Mouse (Mus musculus): ENCODE data around the gene Eml4. TPM values are rescaled to one million over a fixed set of nuclear protein-coding genes. Genes with fewer than 3 reads are reported as not detected.

Gene Eml4
- polyA plus RNA-seq, 1 experiment from 2014 or later = 52.6 TPM

- Histone ChIP-seq H3K4me1 (peaks cover 26% of the 10 kb centered on the region), H3K36me3 (no peaks in the 10 kb centered on the region), H3K27ac (no peak overlapping the region), H3K4me3 (no peak overlapping the region), H3K27me3 (replicated peaks) (no peaks in the 10 kb centered on the region), H3K9ac (no peak overlapping the region), H3K4me2 (replicated peaks) (no peak overlapping the region), H3K9me3 (no peaks in the 10 kb centered on the region)
- ATAC-seq (ENCODE audit: low FRiP score, low read depth) = no peak
- 54% methylated on average over 7 of the region's 7 CpGs for WGBS
Measured at GRCm38 (mm10) chr17:83522590-83523379, 172.1 kb downstream of the Eml4 start.

- H3K4me3 ChIP-seq = no peak overlapping the region
- no peaks in the 10 kb centered on the region for H3K27me3 ChIP-seq (replicated peaks)
- H3K36me3 ChIP-seq = no peaks in the 10 kb centered on the region
- WGBS = 27% methylated on average over 7 of the region's 7 CpGs
- H3K4me2 ChIP-seq (replicated peaks) = no peak overlapping the region
- H3K27ac ChIP-seq = no peak overlapping the region
- H3K9ac ChIP-seq = no peak overlapping the region
- H3K9me3 ChIP-seq = no peaks in the 10 kb centered on the region
- ATAC-seq (ENCODE audit: low FRiP score, low read depth) = no peak
- H3K4me1 ChIP-seq = peaks cover 31% of the 10 kb centered on the region
Measured at GRCm38 (mm10) chr17:83524753-83525152, 174.0 kb downstream of the Eml4 start.

- peak overlapping the region; percentile 33 for H3K4me2 ChIP-seq (replicated peaks)
- no peaks in the 10 kb centered on the region for H3K9me3 ChIP-seq
- H3K4me3 ChIP-seq = no peak overlapping the region
- WGBS = 2% methylated on average over 8 of the region's 8 CpGs
- H3K36me3 ChIP-seq = no peaks in the 10 kb centered on the region
- no peak overlapping the region for H3K9ac ChIP-seq
- no peaks in the 10 kb centered on the region for H3K27me3 ChIP-seq (replicated peaks)
- H3K4me1 ChIP-seq = peaks cover 31% of the 10 kb centered on the region
- no peak for ATAC-seq (ENCODE audit: low FRiP score, low read depth)
- H3K27ac ChIP-seq = no peak overlapping the region
Measured at GRCm38 (mm10) chr17:83525596-83525995, 174.9 kb downstream of the Eml4 start.

- H3K4me1 ChIP-seq = peaks cover 31% of the 10 kb centered on the region
- H3K9me3 ChIP-seq = no peaks in the 10 kb centered on the region
- ATAC-seq (ENCODE audit: low FRiP score, low read depth) = peak; percentile 28; the same call in 1 of the 2 replicates
- H3K27ac ChIP-seq = 0 out of 2 replicates have a peak overlapping the region, but pooled peaks have one; percentile 46
- no peaks in the 10 kb centered on the region for H3K36me3 ChIP-seq
- no peaks in the 10 kb centered on the region for H3K27me3 ChIP-seq (replicated peaks)
- 4% methylated on average over 5 of the region's 5 CpGs for WGBS
- H3K4me2 ChIP-seq (replicated peaks) = peak overlapping the region; percentile 33; the same call in 1 of the 2 replicates
- no peak overlapping the region for H3K4me3 ChIP-seq
- no peak overlapping the region for H3K9ac ChIP-seq
Measured at GRCm38 (mm10) chr17:83526091-83526561, 175.4 kb downstream of the Eml4 start.

GRCm38 (mm10) chr17:83526624-83527532 lies 176.1 kb downstream of the Eml4 start:
- H3K4me1 ChIP-seq = peaks cover 31% of the 10 kb centered on the region
- H3K36me3 ChIP-seq = no peaks in the 10 kb centered on the region
- no peaks in the 10 kb centered on the region for H3K9me3 ChIP-seq
- H3K4me3 ChIP-seq = no peak overlapping the region
- WGBS = 23% methylated on average over 13 of the region's 13 CpGs
- no peak overlapping the region for H3K9ac ChIP-seq
- H3K27me3 ChIP-seq (replicated peaks) = no peaks in the 10 kb centered on the region
- no peak overlapping the region for H3K27ac ChIP-seq
- ATAC-seq (ENCODE audit: low FRiP score, low read depth) = peak; percentile 77
- H3K4me2 ChIP-seq (replicated peaks) = peak overlapping the region; percentile 43

GRCm38 (mm10) chr17:83527651-83528381 lies 177.1 kb downstream of the Eml4 start:
- Histone ChIP-seq H3K9ac (no peak overlapping the region), H3K4me1 (peaks cover 31% of the 10 kb centered on the region), H3K4me2 (replicated peaks) (peak overlapping the region; percentile 43), H3K27ac (no peak overlapping the region), H3K27me3 (replicated peaks) (no peaks in the 10 kb centered on the region), H3K4me3 (no peak overlapping the region), H3K36me3 (no peaks in the 10 kb centered on the region), H3K9me3 (no peaks in the 10 kb centered on the region)
- peak; percentile 67 for ATAC-seq (ENCODE audit: low FRiP score, low read depth)
- WGBS = 23% methylated on average over 17 of the region's 17 CpGs

Other genes with a start within 250 kb of the Eml4 start
- gene Pkdcc, start 135.6 kb upstream of the Eml4 start, polyA plus RNA-seq (2016; fragmentation: Nextera tagmentation; extraction: Ambion mirVana) = 10.8 and 11.3 TPM in 2 replicates
- 151 TPM in 2 replicates for gene Cox7a2l, start 166.4 kb downstream of the Eml4 start, polyA plus RNA-seq (2016; fragmentation: Nextera tagmentation; extraction: Ambion mirVana)